Mouse (Mus musculus) CH12.LX (cell line): ENCODE data around the gene Myod1. TPM values are rescaled to one million over a fixed set of nuclear protein-coding genes. Genes with fewer than 3 reads are reported as not detected.

Experiments used
- DNase-seq: peaks from one replicate; pipeline ENCODE4 v3.0.0-alpha.2; 2013; ENCODE audit errors: extremely low read depth
- H3K27ac ChIP-seq: 2 replicates; pipeline ENCODE4 v1.5.1; 2012; ENCODE audit warnings: low read depth, mild to moderate bottlenecking, control low read depth, moderate library complexity; ENCODE audit not compliant: insufficient read depth
- H3K27me3 ChIP-seq: replicated peaks from 2 replicates; pipeline ENCODE3; 2012; ENCODE audit warnings: inconsistent platforms
- H3K36me3 ChIP-seq, 2 experiments: replicated peaks in 1 of 2; 2 replicates each; pipeline versions ENCODE3 to v1.6.1; 2012; ENCODE audit warnings: inconsistent platforms in 1 of 2, low read length in 1 of 2, mild to moderate bottlenecking in 1 of 2, mixed read lengths in 1 of 2, moderate library complexity in 1 of 2; ENCODE audit not compliant: control insufficient read depth in 1 of 2, insufficient read depth in 1 of 2
- H3K4me1 ChIP-seq, 2 experiments: 2 replicates each; pipeline ENCODE4 v1.6.1; 2012; ENCODE audit warnings: inconsistent platforms in 1 of 2, moderate library complexity in 1 of 2; ENCODE audit not compliant: insufficient read depth in 2 of 2, control insufficient read depth in 1 of 2
- H3K4me2 ChIP-seq: 2 replicates; pipeline ENCODE4 v1.6.1; 2012; ENCODE audit warnings: low read depth, mild to moderate bottlenecking, control low read depth; ENCODE audit not compliant: poor library complexity, insufficient read depth, severe bottlenecking
- H3K4me3 ChIP-seq, 3 experiments: fragments of 150-350 bp in 1 of 3; sonication (generic) in 1 of 3; replicated peaks in 1 of 3; 2 replicates each; pipeline versions ENCODE3 to v1.5.1; 2011 to 2012; ENCODE audit warnings: low read depth in 2 of 3, low read length in 2 of 3, mild to moderate bottlenecking in 2 of 3, moderate library complexity in 2 of 3, control low read depth in 1 of 3, improper control_type of control experiment in 1 of 3, inconsistent platforms in 1 of 3, mixed read lengths in 1 of 3; ENCODE audit not compliant: poor library complexity in 1 of 3
- H3K79me2 ChIP-seq: replicated peaks from 2 replicates; pipeline ENCODE4 v1.6.1; 2012; ENCODE audit warnings: mild to moderate bottlenecking, moderate library complexity; ENCODE audit not compliant: control insufficient read depth, poor library complexity, insufficient read depth, severe bottlenecking; ENCODE audit errors: extremely low read depth
- H3K9ac ChIP-seq: 2 replicates; pipeline ENCODE4 v1.6.1; 2012; ENCODE audit warnings: low read depth, mild to moderate bottlenecking, control low read depth, moderate library complexity; ENCODE audit not compliant: insufficient read depth
- H3K9me3 ChIP-seq: replicated peaks from 2 replicates; pipeline ENCODE3; 2012; ENCODE audit warnings: low read length, inconsistent platforms, mixed read lengths
- CHD1 ChIP-seq: IDR thresholded peaks from 2 replicates; pipeline ENCODE4 v1.6.1; 2012; ENCODE audit warnings: low read depth, low read length, improper control_type of control experiment, inconsistent platforms
- CHD2 ChIP-seq: IDR thresholded peaks from 2 replicates; pipeline ENCODE4 v1.6.1; 2011; ENCODE audit warnings: low read length, improper control_type of control experiment
- CTCF ChIP-seq, 2 experiments: IDR thresholded peaks in 1 of 2; conservative IDR thresholded peaks in 1 of 2; 2 replicates each; pipeline ENCODE4 v1.5.1; 2011 to 2012; ENCODE audit warnings: low read depth in 2 of 2, low read length in 2 of 2, improper control_type of control experiment in 1 of 2, inconsistent platforms in 1 of 2, mild to moderate bottlenecking in 1 of 2, moderate library complexity in 1 of 2
- E2F4 ChIP-seq: IDR thresholded peaks from 2 replicates; pipeline ENCODE4 v1.6.1; 2011; ENCODE audit warnings: low read depth, low read length, improper control_type of control experiment; ENCODE audit not compliant: insufficient replicate concordance
- ETS1 ChIP-seq: conservative IDR thresholded peaks from 2 replicates; pipeline ENCODE4 v1.6.1; 2012; ENCODE audit warnings: low read depth, mild to moderate bottlenecking, inconsistent platforms, low read length, improper control_type of control experiment, moderate library complexity
- GABPA ChIP-seq: IDR thresholded peaks from 2 replicates; pipeline ENCODE4 v1.6.1; 2012; ENCODE audit warnings: low read depth, low read length, improper control_type of control experiment, inconsistent platforms; ENCODE audit not compliant: insufficient replicate concordance
- JUN ChIP-seq: IDR thresholded peaks from 2 replicates; pipeline ENCODE4 v1.6.1; 2011; ENCODE audit warnings: low read depth, mild to moderate bottlenecking, low read length, improper control_type of control experiment, moderate library complexity; ENCODE audit not compliant: insufficient read depth
- MAFK ChIP-seq: IDR thresholded peaks from 2 replicates; pipeline ENCODE4 v1.6.1; 2011; ENCODE audit warnings: low read length, improper control_type of control experiment; ENCODE audit not compliant: insufficient replicate concordance
- MAX ChIP-seq: IDR thresholded peaks from 2 replicates; pipeline ENCODE4 v1.6.1; 2011; ENCODE audit warnings: low read length, improper control_type of control experiment
- MXI1 ChIP-seq: IDR thresholded peaks from 2 replicates; pipeline ENCODE4 v1.6.1; 2011; ENCODE audit warnings: mild to moderate bottlenecking, low read depth, low read length, improper control_type of control experiment
- MYC ChIP-seq: IDR thresholded peaks from 2 replicates; pipeline ENCODE4 v1.6.1; 2011; ENCODE audit warnings: low read depth, mild to moderate bottlenecking, improper control_type of control experiment, low read length
- NELFE ChIP-seq: IDR thresholded peaks from 2 replicates; pipeline ENCODE4 v1.6.1; 2011; ENCODE audit warnings: low read depth, low read length, improper control_type of control experiment
- NRF1 ChIP-seq: IDR thresholded peaks from 2 replicates; pipeline ENCODE4 v1.6.1; 2014; ENCODE audit warnings: low read depth, mild to moderate bottlenecking, inconsistent platforms, low read length, improper control_type of control experiment, moderate library complexity
- PAX5 ChIP-seq: IDR thresholded peaks from 2 replicates; pipeline ENCODE4 v1.6.1; 2012; ENCODE audit warnings: low read length, inconsistent platforms, mixed read lengths
- RAD21 ChIP-seq: IDR thresholded peaks from 2 replicates; pipeline ENCODE4 v1.6.1; 2011; ENCODE audit warnings: low read depth, mild to moderate bottlenecking, low read length, improper control_type of control experiment, moderate library complexity
- SMC3 ChIP-seq: IDR thresholded peaks from 2 replicates; pipeline ENCODE4 v1.6.1; 2011; ENCODE audit warnings: low read depth, low read length, improper control_type of control experiment
- TBP ChIP-seq: conservative IDR thresholded peaks from 2 replicates; pipeline ENCODE4 v1.6.1; 2011; ENCODE audit warnings: low read depth, low read length, improper control_type of control experiment
- TCF12 ChIP-seq: IDR thresholded peaks from 2 replicates; pipeline ENCODE4 v1.6.1; 2014; ENCODE audit warnings: low read depth, mild to moderate bottlenecking, inconsistent platforms, low read length, improper control_type of control experiment
- UBTF ChIP-seq: IDR thresholded peaks from 2 replicates; pipeline ENCODE4 v1.6.1; 2012; ENCODE audit warnings: low read depth, mild to moderate bottlenecking, inconsistent platforms, low read length, improper control_type of control experiment, moderate library complexity
- USF1 ChIP-seq: IDR thresholded peaks from 2 replicates; pipeline ENCODE4 v1.6.1; 2014; ENCODE audit warnings: low read depth, mild to moderate bottlenecking, inconsistent platforms, low read length, improper control_type of control experiment
- USF2 ChIP-seq: conservative IDR thresholded peaks from 2 replicates; pipeline ENCODE4 v1.6.1; 2011; ENCODE audit warnings: low read depth, low read length, improper control_type of control experiment
- ZMIZ1 ChIP-seq: IDR thresholded peaks from 2 replicates; pipeline ENCODE4 v1.6.1; 2012; ENCODE audit warnings: low read depth, mild to moderate bottlenecking, inconsistent platforms, low read length, improper control_type of control experiment
- ZNF384 ChIP-seq: IDR thresholded peaks from 2 replicates; pipeline ENCODE4 v1.6.1; 2012; ENCODE audit warnings: low read depth, low read length, improper control_type of control experiment, inconsistent platforms
- dilution Hi-C: fragments of 300-500 bp; cut with MboI; formaldehyde crosslinking; loops from 2 replicates; pipeline ENCODE4 v1.14.3; 2020; ENCODE audit warnings: low sequenced_read_pairs; ENCODE audit not compliant: extremely low pct_unique_long_range_greater_than_20kb, extremely low pct_ligation_motif_present
- in situ Hi-C: fragments of 300-500 bp; cut with MboI; formaldehyde crosslinking; loops from 3 replicates; pipeline ENCODE4 v1.14.3; 2019; ENCODE audit warnings: low sequenced_read_pairs, low pct_ligation_motif_present, low pct_unique_long_range_greater_than_20kb, mixed read lengths
- polyA plus RNA-seq: library from polyadenylated mRNA; unstranded; fragments of >175 nt; gene quantifications from 2 replicates; pipeline ENCODE4 v1.2.1, GENCODE M21; 2012; ENCODE audit warnings: low read depth; ENCODE audit not compliant: insufficient read length
- total RNA-seq, 2 experiments: library from RNA; depleted of rRNA; stranded (reverse); fragments of 300-350 nt in 1 of 2; fragments of >200 nt in 1 of 2; gene quantifications; 2 replicates each; pipeline ENCODE4 v1.2.3; 2012 to 2014

The Myod1 gene
- total and polyA plus RNA-seq, 3 experiments = not detected

DNA sequence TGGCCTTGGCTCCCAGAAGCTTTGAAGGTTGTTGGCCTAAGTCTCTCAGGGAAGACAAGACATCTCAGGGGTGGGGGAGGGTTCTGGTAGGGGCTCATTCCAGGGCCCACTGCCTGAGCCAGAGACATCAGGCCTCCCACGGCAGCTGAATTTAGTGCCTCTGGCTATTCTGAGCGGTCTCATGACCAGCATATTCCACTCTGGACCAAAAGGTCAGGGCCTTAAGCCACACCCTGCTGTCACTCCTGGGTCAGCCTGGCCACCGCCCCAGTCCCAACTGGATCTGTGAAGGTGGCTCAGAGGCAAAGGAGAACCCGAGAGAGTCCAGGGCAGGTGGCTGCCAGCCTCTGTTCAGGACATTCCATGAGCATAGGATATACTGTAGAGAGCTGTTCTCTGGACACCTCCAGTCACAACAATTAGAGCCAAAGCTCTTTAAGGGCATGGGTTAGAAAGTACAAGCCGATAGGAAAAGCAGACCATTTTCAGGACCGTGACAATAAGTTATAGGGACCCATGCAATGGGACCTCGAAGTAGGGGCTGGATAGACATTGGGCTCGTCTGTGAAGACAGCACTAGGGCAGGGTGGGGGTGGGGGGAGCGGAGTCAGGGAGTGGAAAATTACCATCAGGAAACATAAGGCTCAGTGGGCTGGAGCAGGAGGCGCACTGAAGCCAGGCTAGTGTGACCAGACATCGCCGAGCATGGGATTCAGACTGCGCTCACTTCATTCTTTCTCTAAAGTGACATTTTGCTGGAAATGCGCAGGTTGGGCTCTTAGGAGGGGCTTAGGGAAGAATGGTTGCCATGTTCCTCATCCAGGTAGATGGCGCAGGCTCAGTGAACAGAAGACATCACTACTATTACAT lies 27.6 kb downstream of the Myod1 start:
- TF ChIP-seq RAD21 = no peak
- no peak for TF ChIP-seq CHD2
- TF ChIP-seq SMC3 = no peak
- TF ChIP-seq USF2 = no peak
- TF ChIP-seq MXI1 = no peak
- TF ChIP-seq JUN = no peak
- TF ChIP-seq MYC = no peak
- TF ChIP-seq ZMIZ1 = no peak
- no peak for TF ChIP-seq UBTF
- TF ChIP-seq TCF12 = no peak
- no peak for TF ChIP-seq ZNF384
- TF ChIP-seq USF1 = no peak
- no peak for TF ChIP-seq E2F4
- TF ChIP-seq MAFK = no peak
- Histone ChIP-seq H3K36me3 (no peaks in the 10 kb centered on the region), H3K9me3 (no peaks in the 10 kb centered on the region), H3K9ac (no peak overlapping the region), H3K4me1 (peaks cover 17 to 54% of the 10 kb centered on the region in 2 experiments), H3K4me3 (no peak overlapping the region), H3K4me2 (no peak overlapping the region), H3K27ac (no peak overlapping the region), H3K79me2 (no peaks in the 10 kb centered on the region), H3K27me3 (no peaks in the 10 kb centered on the region)
- dilution Hi-C loops (no loop called here), in situ Hi-C loops (loop anchor here (10.0 kb wide), 1 partner anchor 141 kb away; no protein-coding TSS in a partner anchor)
- DNase-seq = no peak

GRCm38 (mm10) chr7:46404756-46405155 lies 28.5 kb downstream of the Myod1 start:
- in situ Hi-C loops (loop anchor here (10.0 kb wide), 1 partner anchor 140 kb away; no protein-coding TSS in a partner anchor), dilution Hi-C loops (no loop called here)
- no peak overlapping the region for H3K27ac ChIP-seq
- no peak overlapping the region for H3K4me2 ChIP-seq
- no peaks in the 10 kb centered on the region for H3K27me3 ChIP-seq
- no peaks in the 10 kb centered on the region for H3K36me3 ChIP-seq
- H3K79me2 ChIP-seq = no peaks in the 10 kb centered on the region
- H3K4me3 ChIP-seq = no peak overlapping the region
- no peaks in the 10 kb centered on the region for H3K9me3 ChIP-seq
- peaks cover 22 to 59% of the 10 kb centered on the region in 2 experiments for H3K4me1 ChIP-seq
- H3K9ac ChIP-seq = no peak overlapping the region
- no peak for TF ChIP-seq TBP
- TF ChIP-seq NELFE = no peak
- TF ChIP-seq E2F4 = no peak
- no peak for TF ChIP-seq CHD1
- no peak for TF ChIP-seq UBTF
- no peak for TF ChIP-seq GABPA
- TF ChIP-seq RAD21 = no peak
- TF ChIP-seq TCF12 = no peak
- TF ChIP-seq ETS1 = no peak
- TF ChIP-seq ZNF384 = no peak
- TF ChIP-seq MAX = no peak
- no peak for TF ChIP-seq USF2
- TF ChIP-seq CTCF (conservative IDR thresholded peaks at IDR 0.05 in 1 of 2, IDR thresholded peaks at IDR 0.05 in 1 of 2; ENCODE audit: low read depth in 2 of 2, low read length in 2 of 2) = no peak
- TF ChIP-seq PAX5 = no peak
- no peak for TF ChIP-seq SMC3
- TF ChIP-seq JUN = no peak
- TF ChIP-seq NRF1 = no peak
- no peak for DNase-seq
